Mouse (Mus musculus): ENCODE results near the gene Snrpb.

The Snrpb gene

GRCm38 (mm10) chr2:130129687-130130086, 49.5 kb downstream of the Snrpb start:
- DNase-seq: no peak

GRCm38 (mm10) chr2:130126073-130126472, 53.1 kb downstream of the Snrpb start:
- DNase-seq: no peak

GRCm38 (mm10) chr2:130125279-130126059, 53.7 kb downstream of the Snrpb start:
- DNase-seq: no peak

All from cerebellum, postnatal 10 days (tissue).